Mouse (Mus musculus): ENCODE data around the gene Pum2. TPM values are rescaled to one million over a fixed set of nuclear protein-coding genes. Genes with fewer than 3 reads are reported as not detected.
A peak's percentile ranks its signal among the peaks of the same experiment; 100 is the strongest.

Gene Pum2
- polyA plus RNA-seq, 1 experiment from 2014 or later = 26.2 TPM

DNA sequence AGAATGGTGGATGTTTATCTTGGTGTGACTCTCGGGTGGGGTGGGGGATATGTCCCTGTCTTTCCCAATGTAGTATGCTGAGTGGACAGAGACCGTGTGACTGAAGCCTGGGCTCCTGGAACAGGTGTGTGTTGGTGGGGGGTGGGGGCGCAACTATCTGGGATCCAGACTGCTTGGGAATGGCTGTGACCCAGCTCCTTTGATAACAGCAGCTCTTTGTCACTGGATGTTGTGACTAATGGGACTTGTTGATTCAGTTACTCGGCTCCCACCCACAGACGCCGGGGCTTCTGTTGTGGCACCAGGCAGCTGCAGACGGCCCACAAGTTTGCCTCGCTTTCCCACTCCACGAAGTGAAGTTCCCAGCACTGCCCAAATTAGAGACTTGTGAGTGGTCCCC is 110.3 kb downstream of the Pum2 start:
- Histone ChIP-seq H3K4me3 (ENCODE audit: low read length) (no peak overlapping the region), H3K9me3 (replicated peaks; ENCODE audit: control insufficient read depth, low read length) (no peaks in the 10 kb centered on the region), H3K4me1 (ENCODE audit: control insufficient read depth, insufficient read depth, low read length) (peaks cover 21% of the 10 kb centered on the region), H3K36me3 (ENCODE audit: control insufficient read depth, insufficient read depth) (no peaks in the 10 kb centered on the region), H3K9ac (ENCODE audit: low read length) (no peak overlapping the region), H3K27me3 (ENCODE audit: control insufficient read depth, insufficient read depth, low read length) (no peaks in the 10 kb centered on the region), H3K4me2 (ENCODE audit: low read depth, low read length) (no peak overlapping the region), H3K27ac (ENCODE audit: low read length) (no peak overlapping the region)
- WGBS = 55% methylated on average over 9 of the region's 9 CpGs
- ATAC-seq (replicated peaks; ENCODE audit: extremely low read depth, insufficient read depth, low FRiP score) = no peak

DNA sequence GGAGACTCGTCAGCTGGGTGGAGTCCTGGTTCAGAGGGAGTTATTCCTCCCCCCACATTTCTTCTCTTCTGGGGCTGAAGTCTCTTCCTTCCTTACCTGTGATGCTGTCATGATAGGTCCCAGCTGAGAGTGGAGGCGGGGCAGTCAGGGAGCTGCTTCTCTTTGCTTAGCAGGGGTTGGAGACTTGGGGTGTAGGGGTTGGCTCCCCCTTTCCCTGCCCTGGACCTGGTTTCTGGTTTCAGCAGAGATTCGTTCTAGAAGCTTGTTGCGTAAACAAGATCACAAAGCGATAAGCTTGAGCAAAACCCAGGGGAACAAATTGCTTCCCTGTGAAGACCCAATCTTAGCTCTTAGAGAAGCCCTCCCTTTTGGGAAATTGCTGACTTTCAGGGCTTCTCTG is 112.5 kb downstream of the Pum2 start:
- no peaks in the 10 kb centered on the region for H3K9me3 ChIP-seq (replicated peaks; ENCODE audit: control insufficient read depth, low read length)
- 68% methylated on average over 5 of the region's 5 CpGs for WGBS
- no peak overlapping the region for H3K4me2 ChIP-seq (ENCODE audit: low read depth, low read length)
- peaks cover 16% of the 10 kb centered on the region for H3K4me1 ChIP-seq (ENCODE audit: control insufficient read depth, insufficient read depth, low read length)
- H3K27me3 ChIP-seq (ENCODE audit: control insufficient read depth, insufficient read depth, low read length) = no peaks in the 10 kb centered on the region; the same call in 1 of the 2 replicates
- H3K9ac ChIP-seq (ENCODE audit: low read length) = no peak overlapping the region
- H3K4me3 ChIP-seq (ENCODE audit: low read length) = no peak overlapping the region
- no peak for ATAC-seq (replicated peaks; ENCODE audit: extremely low read depth, insufficient read depth, low FRiP score)
- 0 out of 2 replicates have a peak, but pooled peaks cover 4% of the 10 kb centered on the region for H3K36me3 ChIP-seq (ENCODE audit: control insufficient read depth, insufficient read depth)
- no peak overlapping the region for H3K27ac ChIP-seq (ENCODE audit: low read length)

- Histone ChIP-seq H3K4me2 (ENCODE audit: low read depth, low read length) (no peak overlapping the region), H3K9me3 (replicated peaks; ENCODE audit: control insufficient read depth, low read length) (no peaks in the 10 kb centered on the region), H3K27ac (ENCODE audit: low read length) (no peak overlapping the region), H3K27me3 (ENCODE audit: control insufficient read depth, insufficient read depth, low read length) (no peaks in the 10 kb centered on the region; the same call in 1 of the 2 replicates), H3K36me3 (ENCODE audit: control insufficient read depth, insufficient read depth) (0 out of 2 replicates have a peak, but pooled peaks cover 4% of the 10 kb centered on the region), H3K9ac (ENCODE audit: low read length) (no peak overlapping the region), H3K4me1 (ENCODE audit: control insufficient read depth, insufficient read depth, low read length) (peaks cover 9% of the 10 kb centered on the region), H3K4me3 (ENCODE audit: low read length) (no peak overlapping the region)
- 80% methylated on average over 12 of the region's 12 CpGs for WGBS
- no peak for ATAC-seq (replicated peaks; ENCODE audit: extremely low read depth, insufficient read depth, low FRiP score)
Measured at GRCm38 (mm10) chr12:8786984-8787730, 113.2 kb downstream of the Pum2 start.

DNA sequence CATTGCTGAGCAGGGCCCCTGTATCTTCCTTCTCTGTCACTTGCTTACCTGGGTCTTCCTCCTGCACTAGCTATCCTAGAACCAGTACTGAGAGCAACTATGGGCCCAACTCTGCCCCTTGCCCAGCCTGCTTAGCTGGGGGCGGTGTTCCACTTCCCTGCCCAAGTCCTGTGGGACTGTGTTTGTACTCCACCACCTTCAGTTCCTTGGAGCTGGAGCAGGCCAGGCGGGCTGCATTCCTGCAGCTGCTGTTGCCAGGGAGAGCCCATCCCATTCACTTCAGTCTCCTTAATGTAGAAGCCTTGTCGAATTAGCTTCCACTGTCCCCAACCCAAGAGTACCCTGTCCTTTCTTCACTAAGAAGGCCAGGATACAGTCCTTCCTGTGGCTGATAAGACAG is 114.5 kb downstream of the Pum2 start:
- no peak overlapping the region for H3K4me3 ChIP-seq (ENCODE audit: low read length)
- no peaks in the 10 kb centered on the region; the same call in 1 of the 2 replicates for H3K27me3 ChIP-seq (ENCODE audit: control insufficient read depth, insufficient read depth, low read length)
- H3K27ac ChIP-seq (ENCODE audit: low read length) = no peak overlapping the region
- 0 out of 2 replicates have a peak, but pooled peaks cover 4% of the 10 kb centered on the region for H3K36me3 ChIP-seq (ENCODE audit: control insufficient read depth, insufficient read depth)
- H3K4me1 ChIP-seq (ENCODE audit: control insufficient read depth, insufficient read depth, low read length) = peaks cover 9% of the 10 kb centered on the region
- H3K9me3 ChIP-seq (replicated peaks; ENCODE audit: control insufficient read depth, low read length) = no peaks in the 10 kb centered on the region
- 71% methylated on average over 3 of the region's 3 CpGs for WGBS
- no peak overlapping the region for H3K4me2 ChIP-seq (ENCODE audit: low read depth, low read length)
- H3K9ac ChIP-seq (ENCODE audit: low read length) = no peak overlapping the region
- ATAC-seq (replicated peaks; ENCODE audit: extremely low read depth, insufficient read depth, low FRiP score) = no peak

DNA sequence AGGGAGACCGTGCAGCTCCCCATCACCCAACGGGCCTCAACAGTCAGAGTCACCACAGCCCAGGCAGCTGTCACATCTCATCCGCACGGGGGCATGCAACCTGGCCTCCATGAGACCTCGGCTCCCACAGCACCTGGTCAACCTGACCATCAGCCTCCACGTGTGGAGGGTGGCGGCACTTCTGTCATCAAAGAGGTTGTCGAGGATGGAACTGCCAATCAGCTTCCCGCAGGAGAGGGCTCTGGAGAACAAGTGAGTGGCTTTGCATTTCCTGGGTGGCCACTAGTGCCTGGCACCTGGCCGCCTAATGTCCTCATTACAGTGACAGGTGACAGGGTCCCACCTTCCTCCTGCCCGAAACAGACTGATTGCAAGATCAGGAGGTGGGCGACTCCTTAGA is 116.7 kb downstream of the Pum2 start:
- peaks cover 2% of the 10 kb centered on the region; the same call in 1 of the 2 replicates for H3K4me1 ChIP-seq (ENCODE audit: control insufficient read depth, insufficient read depth, low read length)
- no peak for ATAC-seq (replicated peaks; ENCODE audit: extremely low read depth, insufficient read depth, low FRiP score)
- H3K36me3 ChIP-seq (ENCODE audit: control insufficient read depth, insufficient read depth) = peaks cover 7% of the 10 kb centered on the region; the same call in 1 of the 2 replicates
- no peak overlapping the region for H3K9ac ChIP-seq (ENCODE audit: low read length)
- no peak overlapping the region for H3K4me3 ChIP-seq (ENCODE audit: low read length)
- no peak overlapping the region for H3K4me2 ChIP-seq (ENCODE audit: low read depth, low read length)
- no peak overlapping the region for H3K27ac ChIP-seq (ENCODE audit: low read length)
- WGBS = 89% methylated on average over 12 of the region's 12 CpGs
- H3K9me3 ChIP-seq (replicated peaks; ENCODE audit: control insufficient read depth, low read length) = peaks cover 6% of the 10 kb centered on the region; the same call in 1 of the 2 replicates
- no peaks in the 10 kb centered on the region; the same call in 1 of the 2 replicates for H3K27me3 ChIP-seq (ENCODE audit: control insufficient read depth, insufficient read depth, low read length)

- no peaks in the 10 kb centered on the region; the same call in 1 of the 2 replicates for H3K27me3 ChIP-seq (ENCODE audit: control insufficient read depth, insufficient read depth, low read length)
- H3K4me2 ChIP-seq (ENCODE audit: low read depth, low read length) = no peak overlapping the region
- no peak for ATAC-seq (replicated peaks; ENCODE audit: extremely low read depth, insufficient read depth, low FRiP score)
- 78% methylated on average over 2 of the region's 2 CpGs for WGBS
- H3K27ac ChIP-seq (ENCODE audit: low read length) = no peak overlapping the region
- H3K36me3 ChIP-seq (ENCODE audit: control insufficient read depth, insufficient read depth) = peaks cover 7% of the 10 kb centered on the region; the same call in 1 of the 2 replicates
- H3K9me3 ChIP-seq (replicated peaks; ENCODE audit: control insufficient read depth, low read length) = peaks cover 6% of the 10 kb centered on the region; the same call in 1 of the 2 replicates
- no peaks in the 10 kb centered on the region for H3K4me1 ChIP-seq (ENCODE audit: control insufficient read depth, insufficient read depth, low read length)
- H3K4me3 ChIP-seq (ENCODE audit: low read length) = no peak overlapping the region
- no peak overlapping the region for H3K9ac ChIP-seq (ENCODE audit: low read length)
Measured at GRCm38 (mm10) chr12:8793410-8794051, 119.6 kb downstream of the Pum2 start.

GRCm38 (mm10) chr12:8797936-8798335 is 124.0 kb downstream of the Pum2 start:
- Histone ChIP-seq H3K27me3 (ENCODE audit: control insufficient read depth, insufficient read depth, low read length) (no peaks in the 10 kb centered on the region), H3K4me2 (ENCODE audit: low read depth, low read length) (no peak overlapping the region), H3K4me1 (ENCODE audit: control insufficient read depth, insufficient read depth, low read length) (no peaks in the 10 kb centered on the region), H3K36me3 (ENCODE audit: control insufficient read depth, insufficient read depth) (peaks cover 4% of the 10 kb centered on the region; the same call in 1 of the 2 replicates), H3K4me3 (ENCODE audit: low read length) (no peak overlapping the region), H3K9me3 (replicated peaks; ENCODE audit: control insufficient read depth, low read length) (peaks cover 6% of the 10 kb centered on the region; the same call in 1 of the 2 replicates), H3K27ac (ENCODE audit: low read length) (no peak overlapping the region; the same call in 1 of the 2 replicates), H3K9ac (ENCODE audit: low read length) (no peak overlapping the region)
- WGBS = 91% methylated on average over 7 of the region's 7 CpGs
- no peak for ATAC-seq (replicated peaks; ENCODE audit: extremely low read depth, insufficient read depth, low FRiP score)

- 47% methylated on average over 9 of the region's 9 CpGs for WGBS
- peaks cover 4% of the 10 kb centered on the region; the same call in 1 of the 2 replicates for H3K36me3 ChIP-seq (ENCODE audit: control insufficient read depth, insufficient read depth)
- H3K4me2 ChIP-seq (ENCODE audit: low read depth, low read length) = no peak overlapping the region
- H3K4me1 ChIP-seq (ENCODE audit: control insufficient read depth, insufficient read depth, low read length) = no peaks in the 10 kb centered on the region
- H3K27ac ChIP-seq (ENCODE audit: low read length) = peak overlapping the region; percentile 50
- H3K9ac ChIP-seq (ENCODE audit: low read length) = no peak overlapping the region
- no peak overlapping the region for H3K4me3 ChIP-seq (ENCODE audit: low read length)
- H3K9me3 ChIP-seq (replicated peaks; ENCODE audit: control insufficient read depth, low read length) = peaks cover 6% of the 10 kb centered on the region; the same call in 1 of the 2 replicates
- no peaks in the 10 kb centered on the region for H3K27me3 ChIP-seq (ENCODE audit: control insufficient read depth, insufficient read depth, low read length)
- ATAC-seq (replicated peaks; ENCODE audit: extremely low read depth, insufficient read depth, low FRiP score) = no peak
Measured at GRCm38 (mm10) chr12:8798486-8799020, 124.6 kb downstream of the Pum2 start.
